Mouse (Mus musculus) liver, embryonic 11.5 days (tissue): Measurements from ENCODE around the gene Ripply3. TPM values are rescaled to one million over a fixed set of nuclear protein-coding genes. Genes with fewer than 3 reads are reported as not detected.

Experiments
- ATAC-seq: fragments of 200-750 bp; cut with Nextera tagmentation; replicated peaks from 2 replicates; pipeline ENCODE4 v1.8.0; 2017; ENCODE audit warnings: moderate number of reproducible peaks, mild to moderate bottlenecking, moderate TSS enrichment, moderate library complexity; ENCODE audit not compliant: low FRiP score
- DNase-seq: peaks from one replicate; pipeline ENCODE4 v3.0.0-alpha.2; 2017; ENCODE audit warnings: low spot score
- H3K27ac ChIP-seq: fragments of 300-500 bp; sonication (generic); 2 replicates; pipeline ENCODE4 v1.5.1; 2014; ENCODE audit warnings: mild to moderate bottlenecking, low read depth, low read length, control low read depth
- H3K27me3 ChIP-seq: fragments of 300-500 bp; sonication (generic); replicated peaks from 2 replicates; pipeline ENCODE4 v1.6.1; 2014; ENCODE audit warnings: low read length, mixed read lengths; ENCODE audit not compliant: control insufficient read depth, insufficient read depth
- H3K36me3 ChIP-seq: fragments of 300-500 bp; sonication (generic); 2 replicates; pipeline ENCODE4 v1.6.1; 2014; ENCODE audit warnings: mild to moderate bottlenecking, low read length, moderate library complexity, mixed read lengths; ENCODE audit not compliant: control insufficient read depth, insufficient read depth
- H3K4me1 ChIP-seq: fragments of 300-500 bp; sonication (generic); replicated peaks from 2 replicates; pipeline ENCODE4 v1.6.1; 2014; ENCODE audit warnings: low read length, mixed read lengths; ENCODE audit not compliant: control insufficient read depth, insufficient read depth
- H3K4me2 ChIP-seq: fragments of 300-500 bp; sonication (generic); 2 replicates; pipeline ENCODE4 v1.6.1; 2014; ENCODE audit warnings: mild to moderate bottlenecking, control low read depth, moderate library complexity
- H3K4me3 ChIP-seq: fragments of 300-500 bp; sonication (generic); 2 replicates; pipeline ENCODE4 v1.5.1; 2014; ENCODE audit warnings: low read depth, low read length, control low read depth
- H3K9ac ChIP-seq: fragments of 300-500 bp; sonication (generic); 2 replicates; pipeline ENCODE4 v1.6.1; 2014; ENCODE audit warnings: low read depth, low read length, control low read depth
- H3K9me3 ChIP-seq: fragments of 300-500 bp; sonication (generic); 2 replicates; pipeline ENCODE4 v1.6.1; 2016; ENCODE audit warnings: low read length, inconsistent platforms, mixed read lengths; ENCODE audit not compliant: control insufficient read depth
- WGBS: fragments of 180-500 bp; shearing (Covaris S2); extraction: QIAGEN DNeasy Blood & Tissue Kit; methylation state at CpG from one replicate; pipeline ENCODE4 v1.1.7; 2014; 5-methylcytosine and 5-hydroxymethylcytosine counted together
- polyA plus RNA-seq: library from polyadenylated mRNA; unstranded; fragments of >200 nt; fragmentation: Nextera tagmentation; extraction: Ambion mirVana; gene quantifications from 2 replicates; pipeline ENCODE4 v1.2.1, GENCODE M21; 2014

Ripply3 gene
- polyA plus RNA-seq, 1 experiment from 2014 or later, result 5.2 TPM

DNA sequence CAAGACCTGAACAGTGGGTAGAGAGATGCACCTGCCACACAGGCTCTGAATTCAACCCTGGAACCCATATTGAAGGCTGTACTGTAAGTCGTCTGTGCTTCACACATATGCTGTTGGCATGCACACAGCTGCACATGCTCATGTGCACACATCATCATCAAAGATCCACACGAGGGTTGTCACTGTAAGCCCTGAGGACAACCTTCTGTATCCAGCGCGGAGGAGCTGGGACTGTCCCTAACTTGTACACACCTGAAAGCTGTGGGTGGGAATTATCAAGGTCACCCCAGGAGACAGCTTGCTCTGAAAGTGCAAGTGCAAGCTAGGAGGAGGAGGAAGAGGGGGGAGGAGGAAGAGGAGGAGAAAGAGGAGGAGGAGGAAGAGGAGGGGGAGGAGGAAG lies 29.0 kb upstream of the Ripply3 start:
- H3K9ac ChIP-seq, result no peak overlapping the region
- H3K27ac ChIP-seq, result no peak overlapping the region
- WGBS, result 67% methylated on average over 4 of the region's 4 CpGs
- no peak overlapping the region for H3K4me2 ChIP-seq
- no peak for ATAC-seq
- no peaks in the 10 kb centered on the region for H3K36me3 ChIP-seq
- no peaks in the 10 kb centered on the region for H3K9me3 ChIP-seq
- no peak overlapping the region for H3K4me3 ChIP-seq
- DNase-seq, result no peak
- peaks cover 5% of the 10 kb centered on the region for H3K4me1 ChIP-seq
- H3K27me3 ChIP-seq, result peaks cover 11% of the 10 kb centered on the region

GRCm38 (mm10) chr16:94301194-94301593 lies 27.0 kb upstream of the Ripply3 start:
- Histone ChIP-seq H3K36me3 (no peaks in the 10 kb centered on the region), H3K27ac (no peak overlapping the region), H3K27me3 (peaks cover 11% of the 10 kb centered on the region), H3K4me3 (no peak overlapping the region), H3K9me3 (no peaks in the 10 kb centered on the region), H3K4me1 (peaks cover 5% of the 10 kb centered on the region), H3K4me2 (no peak overlapping the region), H3K9ac (no peak overlapping the region)
- no peak for ATAC-seq
- DNase-seq, result no peak
- WGBS, result 79% methylated on average over 4 of the region's 4 CpGs

- no peaks in the 10 kb centered on the region for H3K36me3 ChIP-seq
- no peak overlapping the region for H3K4me3 ChIP-seq
- no peaks in the 10 kb centered on the region for H3K9me3 ChIP-seq
- peaks cover 11% of the 10 kb centered on the region for H3K27me3 ChIP-seq
- DNase-seq, result no peak
- no peak overlapping the region for H3K9ac ChIP-seq
- no peak overlapping the region for H3K27ac ChIP-seq
- no peak overlapping the region for H3K4me2 ChIP-seq
- ATAC-seq, result no peak
- peaks cover 5% of the 10 kb centered on the region for H3K4me1 ChIP-seq
- 69% methylated on average over 5 of the region's 5 CpGs for WGBS
Measured at GRCm38 (mm10) chr16:94301696-94302095, 26.5 kb upstream of the Ripply3 start.

GRCm38 (mm10) chr16:94302274-94303202 lies 25.7 kb upstream of the Ripply3 start:
- 0 out of 2 replicates have a peak, but pooled peaks have one; percentile 23 for ATAC-seq

GRCm38 (mm10) chr16:94303203-94303535 lies 25.1 kb upstream of the Ripply3 start:
- peaks cover 5% of the 10 kb centered on the region for H3K4me1 ChIP-seq
- WGBS, result 28% methylated on average over 6 of the region's 6 CpGs
- DNase-seq, result no peak
- no peak overlapping the region for H3K27ac ChIP-seq
- peaks cover 11% of the 10 kb centered on the region for H3K27me3 ChIP-seq
- H3K9me3 ChIP-seq, result no peaks in the 10 kb centered on the region
- ATAC-seq, result no peak
- peak overlapping the region; percentile 55 for H3K4me2 ChIP-seq
- H3K36me3 ChIP-seq, result no peaks in the 10 kb centered on the region
- H3K4me3 ChIP-seq, result no peak overlapping the region
- H3K9ac ChIP-seq, result no peak overlapping the region

More at GRCm38 (mm10) chr16:94302274-94303202, 25.7 kb upstream of the Ripply3 start:
- Histone ChIP-seq H3K9ac (no peak overlapping the region), H3K4me2 (peak overlapping the region; percentile 55), H3K27me3 (peaks cover 11% of the 10 kb centered on the region), H3K9me3 (no peaks in the 10 kb centered on the region), H3K4me1 (peaks cover 5% of the 10 kb centered on the region), H3K27ac (no peak overlapping the region; the same call in 1 of the 2 replicates), H3K36me3 (no peaks in the 10 kb centered on the region), H3K4me3 (no peak overlapping the region)
- no peak for DNase-seq
- 16% methylated on average over 30 of the region's 30 CpGs for WGBS

DNA sequence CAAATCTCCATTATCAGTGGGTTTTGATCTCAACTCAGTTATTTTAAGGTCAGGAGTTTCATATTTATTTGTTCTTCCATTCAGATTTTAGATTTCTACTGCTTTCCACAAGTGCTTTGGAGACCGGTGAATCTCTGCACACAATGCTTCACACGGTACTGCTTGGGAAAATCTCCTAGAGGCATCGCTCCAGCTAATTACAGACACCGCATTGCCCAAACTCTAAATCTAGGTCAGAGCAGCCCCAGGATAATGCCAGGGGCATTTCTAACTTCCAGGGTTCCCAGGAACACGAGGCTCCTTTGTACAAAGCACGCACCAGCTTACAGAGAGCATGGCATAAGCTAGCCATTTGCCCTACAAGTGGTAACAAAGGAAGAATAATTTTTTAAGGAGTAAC lies 20.7 kb upstream of the Ripply3 start:
- Histone ChIP-seq H3K4me1 (peaks cover 4% of the 10 kb centered on the region), H3K27ac (no peak overlapping the region), H3K36me3 (no peaks in the 10 kb centered on the region), H3K9me3 (no peaks in the 10 kb centered on the region), H3K4me3 (no peak overlapping the region), H3K27me3 (peaks cover 8% of the 10 kb centered on the region), H3K9ac (no peak overlapping the region), H3K4me2 (no peak overlapping the region)
- DNase-seq (no peak), ATAC-seq (no peak)
- WGBS, result 76% methylated on average over 6 of the region's 6 CpGs

- no peak overlapping the region for H3K4me3 ChIP-seq
- no peak overlapping the region for H3K9ac ChIP-seq
- H3K9me3 ChIP-seq, result no peaks in the 10 kb centered on the region
- peaks cover under 1% of the 10 kb centered on the region; the same call in 1 of the 2 replicates for H3K4me1 ChIP-seq
- DNase-seq (no peak), ATAC-seq (no peak)
- WGBS, result 55% methylated on average over 6 of the region's 6 CpGs
- H3K27ac ChIP-seq, result no peak overlapping the region
- no peaks in the 10 kb centered on the region for H3K36me3 ChIP-seq
- H3K4me2 ChIP-seq, result no peak overlapping the region
- H3K27me3 ChIP-seq, result peaks cover 4% of the 10 kb centered on the region
Measured at GRCm38 (mm10) chr16:94307942-94308341, 20.3 kb upstream of the Ripply3 start.

DNA sequence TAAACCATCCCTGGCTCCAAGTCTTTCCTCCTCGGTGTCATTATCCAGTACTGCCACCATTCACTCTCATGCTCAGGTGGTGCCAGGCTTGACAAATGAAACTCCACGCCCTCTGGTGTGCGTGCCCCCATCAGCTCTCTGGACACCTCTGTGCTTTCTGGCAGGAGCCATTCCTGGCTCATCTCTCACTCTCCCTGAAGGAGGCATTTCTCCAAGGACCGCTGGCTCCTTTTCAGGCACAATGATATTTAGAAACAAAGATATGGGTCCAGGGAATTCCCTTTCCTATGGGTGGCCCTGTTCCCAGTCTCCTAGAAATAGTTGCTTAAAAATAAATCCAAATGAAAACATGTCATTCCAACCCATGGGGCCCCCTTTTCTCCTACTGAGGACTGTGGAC lies 19.2 kb upstream of the Ripply3 start:
- Histone ChIP-seq H3K9me3 (no peaks in the 10 kb centered on the region), H3K4me2 (no peak overlapping the region), H3K4me1 (peaks cover 4% of the 10 kb centered on the region; the same call in 1 of the 2 replicates), H3K27ac (no peak overlapping the region), H3K9ac (no peak overlapping the region), H3K36me3 (no peaks in the 10 kb centered on the region), H3K27me3 (no peaks in the 10 kb centered on the region; the same call in 1 of the 2 replicates), H3K4me3 (no peak overlapping the region)
- WGBS, result 87% methylated on average over 4 of the region's 4 CpGs
- ATAC-seq (no peak), DNase-seq (no peak)

DNA sequence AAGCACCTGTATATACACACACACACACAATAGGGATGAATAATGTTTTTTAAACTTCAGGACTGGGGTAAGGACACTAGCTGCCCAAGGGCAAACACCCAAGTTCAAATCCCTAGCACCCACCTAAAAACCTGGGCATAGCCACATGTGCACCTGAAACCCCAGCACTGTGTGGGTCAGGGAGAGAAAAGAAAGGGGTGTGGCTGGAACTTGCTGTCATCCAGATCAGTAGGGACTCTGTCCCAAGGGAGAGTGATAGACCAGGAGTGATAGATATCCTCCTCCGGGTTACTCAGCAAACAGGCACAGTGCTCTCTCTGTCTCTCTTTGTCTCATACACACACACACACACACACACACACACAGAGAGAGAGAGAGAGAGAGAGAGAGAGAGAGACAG lies 16.8 kb upstream of the Ripply3 start:
- no peak for ATAC-seq
- Histone ChIP-seq H3K36me3 (no peaks in the 10 kb centered on the region), H3K4me2 (no peak overlapping the region), H3K27me3 (no peaks in the 10 kb centered on the region), H3K9ac (no peak overlapping the region), H3K27ac (no peak overlapping the region), H3K4me3 (no peak overlapping the region), H3K9me3 (no peaks in the 10 kb centered on the region), H3K4me1 (peaks cover 4% of the 10 kb centered on the region; the same call in 1 of the 2 replicates)
- 54% methylated on average over 1 of the region's 1 CpGs for WGBS
- no peak for DNase-seq
